8 mouse cellular contexts compared by ENCODE assay signal in the genomic region with DNA sequence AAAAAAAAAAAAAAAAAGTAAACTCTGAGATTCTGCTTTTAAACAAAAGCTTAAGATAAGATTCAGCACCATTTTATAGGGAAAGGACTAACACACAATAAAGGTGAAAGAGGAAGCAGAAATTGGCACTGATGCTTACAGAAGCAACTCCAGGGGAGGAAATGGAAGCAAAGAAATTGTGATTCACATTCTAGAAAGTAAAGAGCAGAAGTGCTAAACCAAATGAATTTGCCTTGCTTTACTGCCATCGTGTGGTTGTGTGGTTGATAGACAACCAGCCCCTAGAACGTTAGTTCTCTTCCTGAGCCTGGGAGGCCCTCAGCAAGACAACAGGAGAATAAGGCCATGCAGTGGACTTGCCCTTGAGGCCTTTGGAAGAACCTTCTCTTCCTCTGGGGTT. TPM values are rescaled to one million over a fixed set of nuclear protein-coding genes. Genes with fewer than 3 reads are reported as not detected.
A peak's percentile ranks its signal among the peaks of the same experiment; 100 is the strongest.
DNase-seq lines count a peak whose midpoint lies in the region; ATAC-seq and TF ChIP-seq lines count a peak whose summit lies in the region.

No protein-coding gene starts in this region.

- WGBS in liver, adult 2 months, result 4% methylated on average over 2 of the region's 2 CpGs
- 5% methylated on average over 2 of the region's 2 CpGs for WGBS in liver, embryonic 12.5 days (ENCODE audit: insufficient replicate concordance)

- no peaks in the 10 kb centered on the region for H3K4me1 ChIP-seq in liver, adult 2 months (ENCODE audit: control insufficient read depth, insufficient read depth, low read length)
- H3K4me1 ChIP-seq in liver, embryonic 12.5 days, result no peaks in the 10 kb centered on the region

- DNase-seq in CD4-positive, CD25-positive, alpha-beta regulatory T cell, adult 2 months (ENCODE audit: low read depth, low spot score), result peak; percentile 20
- DNase-seq in liver, adult 2 months (ENCODE audit: extremely low read depth, low read depth, low spot score), result peak; percentile 13
- DNase-seq in embryo, embryonic 9.5 days (ENCODE audit: extremely low spot score), result peak; percentile 9
- peak; percentile 24 for DNase-seq in layer of hippocampus, adult 11-12 months (ENCODE audit: low spot score)
- peak; percentile 15 for DNase-seq in telencephalon, adult 2 months (ENCODE audit: low read depth, low spot score)

- TF ChIP-seq CTCF in liver, adult 2 months (IDR thresholded peaks at IDR 0.05; ENCODE audit: low read depth, low read length), result no peak

- H3K79me2 ChIP-seq in liver, adult 2 months (ENCODE audit: control insufficient read depth, insufficient read depth, low read length), result no peaks in the 10 kb centered on the region

- no peak for TF ChIP-seq POLR2A in liver, adult 2 months (IDR thresholded peaks at IDR 0.05; ENCODE audit: extremely low read depth, insufficient read depth, low read length)

- H3K4me3 ChIP-seq in liver, adult 2 months (ENCODE audit: insufficient read depth, low read depth, low read length), result no peak overlapping the region
- no peak overlapping the region for H3K4me3 ChIP-seq in liver, embryonic 12.5 days

- H3K36me3 ChIP-seq in liver, adult 2 months (ENCODE audit: control insufficient read depth, insufficient read depth, low read length), result no peaks in the 10 kb centered on the region
- H3K36me3 ChIP-seq in liver, embryonic 12.5 days, result no peaks in the 10 kb centered on the region

- no peak overlapping the region for H3K27ac ChIP-seq in liver, adult 2 months (replicated peaks; ENCODE audit: insufficient read depth, low read depth, low read length)
- no peak overlapping the region for H3K27ac ChIP-seq in liver, embryonic 12.5 days

- no peak for ATAC-seq in CD4-positive, CD25-positive, alpha-beta regulatory T cell, adult 4 months
- ATAC-seq in liver, embryonic 12.5 days, result no peak
- ATAC-seq in megakaryocyte, adult 5-6 weeks (ENCODE audit: poor library complexity, severe bottlenecking), result peak; percentile 77

- H3K27me3 ChIP-seq in liver, adult 2 months (ENCODE audit: control insufficient read depth, insufficient read depth, low read length), result no peaks in the 10 kb centered on the region
- no peaks in the 10 kb centered on the region for H3K27me3 ChIP-seq in liver, embryonic 12.5 days (replicated peaks)

- H3K4me2 ChIP-seq in liver, embryonic 12.5 days, result no peak overlapping the region

- H3K9me3 ChIP-seq in liver, embryonic 12.5 days (replicated peaks), result no peaks in the 10 kb centered on the region

- no peak overlapping the region for H3K9ac ChIP-seq in liver, adult 2 months (ENCODE audit: low read depth, low read length)
- no peak overlapping the region for H3K9ac ChIP-seq in liver, embryonic 12.5 days

RNA-seq across cellular contexts. Expression of gene Lhfpl1, which starts 41.7 kb away (rescaled TPM):
- 1 to 10 TPM; 2.6 to 4.4 TPM for polyA plus RNA-seq in CD4-positive, CD25-positive, alpha-beta regulatory T cell, adult 4 months (2017; shearing (Covaris generic))
- total RNA-seq in liver, adult 2 months (2014; rRNA removed), result not detected in 2 replicates
- not detected in 2 replicates for polyA plus RNA-seq in liver, adult 2 months (2012; rRNA removed)
- polyA plus RNA-seq in liver, embryonic 12.5 days (2016; fragmentation: Nextera tagmentation; extraction: Ambion mirVana), result 0.10 TPM in 1 of 2 replicates, not detected in the other
- total RNA-seq in megakaryocyte, adult 5-6 weeks (2015), result 0.27 TPM in 1 of 2 replicates, not detected in the other
- not detected in 2 replicates for total RNA-seq in megakaryocyte, adult 5-6 weeks (2017)
